Mouse (Mus musculus): Measurements from ENCODE around the gene Igf1r. TPM values are rescaled to one million over a fixed set of nuclear protein-coding genes. Genes with fewer than 3 reads are reported as not detected.
A peak's percentile ranks its signal among the peaks of the same experiment; 100 is the strongest.

Gene Igf1r
- polyA plus RNA-seq, 1 experiment from 2014 or later: 47.2 TPM

DNA sequence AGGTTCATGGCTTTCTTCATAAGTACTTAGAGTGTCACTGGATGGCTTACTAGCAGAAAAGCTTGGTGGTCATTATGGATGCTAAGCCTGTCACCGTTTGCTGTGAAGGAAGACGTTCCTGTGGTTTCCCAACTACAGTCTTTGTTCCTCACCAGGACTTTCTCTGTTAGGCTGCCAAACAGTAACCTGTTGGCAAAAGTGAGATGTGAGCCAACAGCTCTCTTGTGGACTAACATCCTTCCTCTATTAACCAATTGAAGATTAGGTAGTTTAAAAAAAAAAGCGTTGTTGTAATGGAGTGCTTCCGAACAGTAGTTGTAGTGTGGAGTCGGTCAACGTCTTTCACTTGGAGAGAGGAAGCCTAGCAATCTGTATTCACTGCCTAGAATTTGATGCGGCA lies 15.8 kb upstream of the Igf1r start:
- no peaks in the 10 kb centered on the region for H3K4me1 ChIP-seq (replicated peaks)
- H3K4me3 ChIP-seq (replicated peaks): no peak overlapping the region
- H3K4me2 ChIP-seq: no peak overlapping the region
- H3K27ac ChIP-seq: no peak overlapping the region
- no peak overlapping the region for H3K9ac ChIP-seq (replicated peaks)
- H3K9me3 ChIP-seq: no peaks in the 10 kb centered on the region
- ATAC-seq (ENCODE audit: insufficient number of reproducible peaks, insufficient read depth, low FRiP score, low TSS enrichment, low read depth): no peak
- no peaks in the 10 kb centered on the region for H3K36me3 ChIP-seq
- 87% methylated on average over 7 of the region's 7 CpGs for WGBS
- H3K27me3 ChIP-seq: no peaks in the 10 kb centered on the region

DNA sequence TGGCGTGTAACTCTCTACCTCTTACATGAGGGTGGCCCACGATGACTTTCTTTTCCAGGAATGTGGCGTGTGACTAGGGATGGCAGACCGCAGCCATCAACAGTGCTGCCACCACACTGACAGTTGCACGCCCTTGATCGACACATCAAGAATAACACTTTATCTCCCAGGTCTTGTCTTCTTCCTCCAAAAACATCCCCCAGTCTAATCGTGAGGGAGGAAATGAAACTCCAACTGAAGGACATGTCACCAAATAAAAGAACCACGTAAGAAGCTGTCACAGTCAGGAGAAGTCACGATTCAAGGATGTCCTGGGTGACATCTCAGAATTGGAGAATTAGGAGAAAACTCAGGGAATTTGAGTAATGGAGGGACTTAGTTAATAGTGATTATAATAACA lies 8.8 kb upstream of the Igf1r start:
- no peak overlapping the region for H3K27ac ChIP-seq
- peaks cover 5% of the 10 kb centered on the region; the same call in 1 of the 2 replicates for H3K4me1 ChIP-seq (replicated peaks)
- 84% methylated on average over 9 of the region's 9 CpGs for WGBS
- no peaks in the 10 kb centered on the region for H3K27me3 ChIP-seq
- ATAC-seq (ENCODE audit: insufficient number of reproducible peaks, insufficient read depth, low FRiP score, low TSS enrichment, low read depth): no peak
- no peaks in the 10 kb centered on the region for H3K36me3 ChIP-seq
- H3K4me3 ChIP-seq (replicated peaks): no peak overlapping the region
- no peak overlapping the region for H3K4me2 ChIP-seq
- H3K9ac ChIP-seq (replicated peaks): no peak overlapping the region
- H3K9me3 ChIP-seq: no peaks in the 10 kb centered on the region

DNA sequence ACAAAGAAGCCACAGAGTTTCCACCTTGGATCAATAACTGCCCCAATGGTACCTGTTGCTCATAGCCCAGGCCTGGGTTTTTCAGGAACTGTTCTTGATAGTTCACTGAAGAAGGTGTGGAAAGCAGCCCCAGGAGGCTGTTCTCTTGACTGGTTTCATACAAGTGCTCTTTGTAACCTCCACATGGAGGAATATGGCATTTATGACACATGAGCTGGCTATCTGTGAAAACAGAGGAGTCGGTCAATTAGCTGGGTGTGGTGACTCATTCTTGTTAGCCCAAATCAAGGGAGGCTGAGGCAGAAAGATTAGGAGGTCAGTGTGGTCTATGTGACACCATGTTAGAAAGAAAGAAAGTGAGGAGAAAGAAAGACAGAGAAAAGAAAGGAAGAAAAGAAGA lies 5.7 kb upstream of the Igf1r start:
- Histone ChIP-seq H3K27me3 (no peaks in the 10 kb centered on the region), H3K4me3 (replicated peaks) (no peak overlapping the region), H3K4me2 (no peak overlapping the region), H3K27ac (no peak overlapping the region), H3K9me3 (no peaks in the 10 kb centered on the region), H3K4me1 (replicated peaks) (peaks cover 5% of the 10 kb centered on the region; the same call in 1 of the 2 replicates), H3K36me3 (no peaks in the 10 kb centered on the region), H3K9ac (replicated peaks) (no peak overlapping the region)
- ATAC-seq (ENCODE audit: insufficient number of reproducible peaks, insufficient read depth, low FRiP score, low TSS enrichment, low read depth): no peak
- 74% methylated on average over 1 of the region's 1 CpGs for WGBS

DNA sequence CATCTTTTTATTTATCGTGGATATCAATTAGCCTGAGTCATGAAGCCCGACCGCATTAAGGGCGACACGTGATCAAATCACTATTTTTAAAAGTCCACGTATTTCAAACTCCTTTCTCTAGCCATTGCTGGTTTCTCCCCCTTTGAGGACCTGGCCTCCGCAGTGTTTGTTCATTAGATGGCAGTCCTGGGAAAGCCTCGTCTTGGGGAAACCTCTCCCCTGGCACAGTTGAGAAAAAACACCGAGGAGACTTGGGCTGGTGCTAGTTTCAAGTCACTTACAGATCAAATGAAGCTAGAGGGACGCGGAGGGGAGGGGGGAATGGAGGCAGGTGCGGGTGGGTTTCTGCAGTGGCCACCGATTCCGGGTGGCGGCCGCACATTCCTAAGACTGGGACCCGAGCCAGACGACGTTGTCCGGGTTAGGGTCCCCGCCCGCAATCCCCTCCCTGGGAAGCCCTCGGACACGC lies 2.2 kb upstream of the Igf1r start:
- Histone ChIP-seq H3K9ac (replicated peaks) (peak overlapping the region; percentile 98), H3K4me3 (replicated peaks) (peak overlapping the region; percentile 98), H3K36me3 (no peaks in the 10 kb centered on the region), H3K9me3 (no peaks in the 10 kb centered on the region), H3K27ac (peak overlapping the region; percentile 100), H3K4me2 (peak overlapping the region; percentile 89), H3K4me1 (replicated peaks) (peaks cover 9% of the 10 kb centered on the region), H3K27me3 (no peaks in the 10 kb centered on the region)
- under 1% methylated on average over 24 of the region's 24 CpGs for WGBS
- no peak; the same call in 1 of the 2 replicates for ATAC-seq (ENCODE audit: insufficient number of reproducible peaks, insufficient read depth, low FRiP score, low TSS enrichment, low read depth)

DNA sequence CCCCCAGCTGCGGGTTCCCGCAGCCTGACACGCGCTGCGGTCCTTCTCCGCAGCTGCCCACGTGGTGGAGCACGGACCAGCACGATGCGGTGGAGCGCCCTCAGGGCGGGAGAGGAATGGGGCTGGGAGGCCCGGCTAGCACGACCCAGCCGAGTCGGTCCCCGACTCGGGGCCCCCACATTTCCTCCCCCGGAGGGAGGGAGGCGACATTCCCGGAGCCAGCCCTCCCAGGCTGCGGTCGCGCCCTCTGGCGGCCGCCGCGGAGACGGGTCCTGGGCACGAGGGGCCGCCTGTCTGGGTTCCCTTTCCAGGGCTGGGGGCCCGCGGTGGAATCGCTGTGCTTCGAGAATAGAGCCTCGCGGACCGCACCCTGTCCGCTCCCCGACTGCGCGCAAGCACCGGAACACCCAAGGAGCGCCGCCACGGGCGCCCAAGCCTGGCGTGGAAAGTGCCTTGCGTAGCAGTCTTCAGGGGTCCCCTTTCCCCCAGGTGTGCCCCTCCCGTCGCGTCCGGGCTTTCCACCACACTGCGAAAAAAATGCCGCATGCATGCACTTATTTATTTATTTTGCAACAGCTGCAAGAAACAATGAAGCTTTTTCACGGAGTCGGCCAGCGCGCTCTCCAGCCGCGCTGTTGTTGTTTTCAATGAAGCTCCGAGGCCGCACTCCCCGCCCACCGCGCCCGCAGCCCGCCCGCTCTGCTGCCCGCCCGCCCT lies 1.7 kb upstream of the Igf1r start:
- under 1% methylated on average over 67 of the region's 71 CpGs for WGBS
- H3K4me1 ChIP-seq (replicated peaks): peaks cover 14% of the 10 kb centered on the region
- H3K27me3 ChIP-seq: no peaks in the 10 kb centered on the region
- H3K27ac ChIP-seq: peak overlapping the region; percentile 100
- no peaks in the 10 kb centered on the region for H3K36me3 ChIP-seq
- ATAC-seq (ENCODE audit: insufficient number of reproducible peaks, insufficient read depth, low FRiP score, low TSS enrichment, low read depth): peak; percentile 81
- H3K4me2 ChIP-seq: peak overlapping the region; percentile 89
- H3K9me3 ChIP-seq: no peaks in the 10 kb centered on the region
- peak overlapping the region; percentile 98 for H3K4me3 ChIP-seq (replicated peaks)
- peak overlapping the region; percentile 98 for H3K9ac ChIP-seq (replicated peaks)

DNA sequence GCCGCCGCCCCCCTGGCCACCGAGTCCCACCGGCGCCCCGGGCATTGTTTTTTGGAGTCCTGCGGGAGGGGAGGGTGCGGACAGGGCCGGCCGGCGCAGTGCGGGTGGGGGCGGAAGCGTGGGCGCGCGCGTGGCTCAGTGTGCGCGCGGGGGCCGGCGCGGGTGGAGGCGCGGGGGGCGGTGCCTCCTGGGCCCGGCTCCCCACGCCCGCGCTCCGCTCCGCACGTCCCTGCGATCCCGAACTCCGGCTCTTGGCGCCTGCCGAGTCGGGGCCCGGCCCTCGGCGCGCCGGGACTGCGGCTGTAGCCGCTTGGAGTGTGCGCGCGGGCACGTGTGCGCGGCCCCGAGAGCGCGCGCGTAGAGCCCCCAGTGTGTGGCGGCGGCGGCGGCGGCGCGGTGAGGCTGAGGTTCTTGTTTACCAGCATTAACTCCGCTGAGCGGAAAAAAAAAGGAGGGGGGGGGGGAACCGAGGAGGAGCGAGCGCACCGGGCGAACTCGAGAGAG lies 1.0 kb upstream of the Igf1r start:
- Histone ChIP-seq H3K4me1 (replicated peaks) (peaks cover 19% of the 10 kb centered on the region), H3K9me3 (no peaks in the 10 kb centered on the region), H3K27me3 (no peaks in the 10 kb centered on the region), H3K4me3 (replicated peaks) (peak overlapping the region; percentile 98), H3K9ac (replicated peaks) (peak overlapping the region; percentile 98), H3K4me2 (peak overlapping the region; percentile 89), H3K36me3 (no peaks in the 10 kb centered on the region), H3K27ac (peak overlapping the region; percentile 100)
- ATAC-seq (ENCODE audit: insufficient number of reproducible peaks, insufficient read depth, low FRiP score, low TSS enrichment, low read depth): peak; percentile 75
- under 1% methylated on average over 65 of the region's 73 CpGs for WGBS

DNA sequence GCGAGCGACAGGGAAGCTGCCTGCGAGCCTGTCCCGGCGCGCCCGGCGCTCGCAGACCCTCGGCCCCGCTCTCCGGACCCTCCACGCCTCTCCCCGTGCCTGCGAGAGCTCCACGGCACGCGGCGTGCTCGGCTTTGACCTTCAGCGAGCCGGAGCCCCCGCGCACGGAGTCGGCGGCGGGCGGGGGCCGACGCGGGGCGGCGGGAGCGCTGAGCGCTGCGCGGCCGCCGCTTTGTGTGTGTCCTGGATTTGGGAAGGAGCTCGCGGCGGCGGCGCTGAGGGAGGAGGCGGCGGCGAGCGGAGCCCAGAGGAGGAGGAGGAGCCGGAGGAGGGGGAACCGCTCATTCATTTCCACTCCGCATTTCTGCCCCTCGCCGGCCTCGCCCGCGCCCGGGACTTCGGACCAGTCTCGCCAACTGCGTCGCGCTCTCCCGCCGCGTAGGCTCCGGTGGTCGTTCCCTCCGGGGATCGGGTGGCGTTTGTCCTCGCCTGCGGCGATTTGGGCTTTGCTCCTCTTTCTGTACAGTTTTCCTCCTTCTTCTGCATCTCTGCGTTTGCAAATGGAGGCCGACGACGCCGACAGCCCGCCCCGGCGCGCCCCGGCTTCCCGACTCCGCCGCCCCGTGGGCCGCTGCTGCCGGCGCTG lies 468 bp upstream of the Igf1r start:
- Histone ChIP-seq H3K9me3 (no peaks in the 10 kb centered on the region), H3K36me3 (no peaks in the 10 kb centered on the region), H3K4me3 (replicated peaks) (peak overlapping the region; percentile 98), H3K27ac (peak overlapping the region; percentile 100), H3K4me2 (peak overlapping the region; percentile 89), H3K4me1 (replicated peaks) (peaks cover 24% of the 10 kb centered on the region), H3K27me3 (no peaks in the 10 kb centered on the region), H3K9ac (replicated peaks) (peak overlapping the region; percentile 98)
- WGBS: under 1% methylated on average over 85 of the region's 91 CpGs
- ATAC-seq (ENCODE audit: insufficient number of reproducible peaks, insufficient read depth, low FRiP score, low TSS enrichment, low read depth): peak; percentile 40

DNA sequence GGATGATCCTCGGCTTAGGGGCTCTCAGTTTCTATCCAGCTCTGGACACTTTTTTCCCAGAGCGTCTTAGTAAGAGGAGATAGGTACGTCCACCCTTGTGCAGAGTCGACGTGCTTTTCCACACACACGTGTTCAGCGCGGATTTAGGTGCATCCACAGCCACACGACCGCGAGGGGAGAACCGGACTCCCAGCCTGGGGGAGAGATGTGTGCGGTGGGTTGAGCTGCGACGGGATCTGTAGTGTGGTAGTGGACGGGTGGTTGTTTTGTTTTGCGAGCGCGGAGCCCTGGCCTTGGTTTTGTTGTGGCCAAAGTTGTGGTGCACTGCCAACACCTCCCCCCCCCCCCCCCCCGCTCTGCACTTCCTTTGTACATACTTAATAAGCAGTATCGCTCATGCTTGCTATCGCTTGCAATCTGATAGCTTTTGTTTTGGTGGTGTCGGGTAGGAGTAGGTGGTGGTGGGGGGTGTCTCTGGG lies 1.2 kb downstream of the Igf1r start:
- ATAC-seq (ENCODE audit: insufficient number of reproducible peaks, insufficient read depth, low FRiP score, low TSS enrichment, low read depth): no peak
- Histone ChIP-seq H3K9ac (replicated peaks) (peak overlapping the region; percentile 98), H3K27me3 (no peaks in the 10 kb centered on the region), H3K4me2 (peak overlapping the region; percentile 89), H3K27ac (peak overlapping the region; percentile 100), H3K9me3 (no peaks in the 10 kb centered on the region), H3K4me3 (replicated peaks) (peak overlapping the region; percentile 98), H3K36me3 (no peaks in the 10 kb centered on the region), H3K4me1 (replicated peaks) (peaks cover 39% of the 10 kb centered on the region)
- under 1% methylated on average over 22 of the region's 23 CpGs for WGBS

DNA sequence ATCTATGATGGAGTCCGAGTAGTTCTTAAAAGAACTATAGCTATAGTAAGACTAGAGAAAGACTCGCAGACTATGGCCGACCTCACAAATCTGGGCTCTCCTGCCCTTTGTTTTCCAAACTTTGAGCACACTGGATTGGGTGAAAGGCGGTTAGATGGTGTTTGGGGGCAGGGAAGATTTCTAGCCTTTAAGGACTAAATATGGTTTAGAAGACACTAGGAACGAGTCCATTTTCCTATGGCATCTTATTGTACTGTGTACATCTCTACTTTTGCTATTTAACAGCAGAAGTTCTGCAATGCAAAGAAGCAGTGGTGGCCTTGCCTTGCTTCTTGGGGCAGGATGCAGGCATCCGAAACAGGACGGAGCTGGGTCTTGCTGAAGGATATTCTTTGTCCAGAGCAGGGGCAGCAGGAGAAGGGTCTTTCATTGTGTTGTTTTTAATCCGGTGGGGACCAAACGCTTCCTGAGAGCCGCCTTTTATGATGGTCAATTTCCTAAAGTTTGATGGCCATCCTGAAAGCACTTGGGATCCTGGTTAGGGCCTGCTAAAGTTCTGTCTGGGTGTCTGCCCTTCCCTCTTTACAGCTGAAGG lies 2.1 kb downstream of the Igf1r start:
- Histone ChIP-seq H3K9me3 (no peaks in the 10 kb centered on the region), H3K4me2 (peak overlapping the region; percentile 89), H3K4me3 (replicated peaks) (peak overlapping the region; percentile 98), H3K27ac (peak overlapping the region; percentile 100), H3K27me3 (no peaks in the 10 kb centered on the region), H3K4me1 (replicated peaks) (peaks cover 47% of the 10 kb centered on the region), H3K9ac (replicated peaks) (peak overlapping the region; percentile 98), H3K36me3 (no peaks in the 10 kb centered on the region)
- no peak for ATAC-seq (ENCODE audit: insufficient number of reproducible peaks, insufficient read depth, low FRiP score, low TSS enrichment, low read depth)
- WGBS: 2% methylated on average over 10 of the region's 10 CpGs

DNA sequence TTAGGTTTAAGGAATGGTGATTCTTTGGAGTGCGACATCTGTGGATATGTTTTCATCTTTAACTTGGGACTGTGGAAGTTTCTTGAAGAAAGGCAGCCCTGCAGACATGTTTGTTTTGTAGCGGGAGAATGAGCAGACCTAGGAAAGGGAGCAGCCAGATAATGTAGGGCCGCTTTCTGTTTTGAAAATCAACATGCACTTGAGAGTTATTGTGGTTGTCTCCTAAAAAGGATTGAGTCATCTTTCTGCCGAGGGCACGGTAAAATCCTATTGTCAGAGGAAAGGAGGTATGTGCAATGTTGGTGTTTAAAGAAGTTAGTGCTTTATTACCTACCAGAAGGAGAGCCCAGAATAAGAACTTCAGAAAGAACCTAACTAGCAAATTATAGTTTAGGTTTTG lies 2.6 kb downstream of the Igf1r start:
- Histone ChIP-seq H3K9me3 (no peaks in the 10 kb centered on the region), H3K4me3 (replicated peaks) (peak overlapping the region; percentile 98), H3K36me3 (no peaks in the 10 kb centered on the region), H3K27ac (peak overlapping the region; percentile 100), H3K4me2 (peak overlapping the region; percentile 89), H3K27me3 (no peaks in the 10 kb centered on the region), H3K9ac (replicated peaks) (peak overlapping the region; percentile 98), H3K4me1 (replicated peaks) (peaks cover 53% of the 10 kb centered on the region)
- whole genome bisulfite sequencing: 18% methylated on average over 5 of the region's 5 CpGs
- ATAC-seq (ENCODE audit: insufficient number of reproducible peaks, insufficient read depth, low FRiP score, low TSS enrichment, low read depth): no peak

DNA sequence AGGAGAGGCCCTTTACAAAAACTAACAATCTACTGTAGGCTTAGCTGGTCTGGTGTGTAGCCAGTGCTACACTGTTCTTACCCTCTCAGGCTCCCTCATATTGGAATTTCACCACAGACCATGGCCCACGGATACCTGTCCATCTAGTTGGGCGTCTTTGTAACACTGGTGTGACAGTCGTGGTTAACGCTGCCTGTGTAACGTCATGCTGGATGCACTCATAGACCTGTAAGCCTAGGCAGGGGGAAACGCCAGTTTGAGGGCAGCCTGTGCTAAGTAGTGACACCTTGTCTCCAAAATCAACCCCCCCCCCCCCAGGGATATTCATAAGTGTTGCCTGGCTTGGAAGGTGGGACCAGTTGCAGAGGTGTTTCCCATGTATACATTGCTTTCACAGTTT lies 4.7 kb downstream of the Igf1r start:
- H3K36me3 ChIP-seq: no peaks in the 10 kb centered on the region
- no peak overlapping the region for H3K9ac ChIP-seq (replicated peaks)
- no peaks in the 10 kb centered on the region for H3K9me3 ChIP-seq
- H3K27me3 ChIP-seq: no peaks in the 10 kb centered on the region
- peak overlapping the region; percentile 6 for H3K4me2 ChIP-seq
- no peak overlapping the region for H3K4me3 ChIP-seq (replicated peaks)
- WGBS: 59% methylated on average over 6 of the region's 6 CpGs
- H3K4me1 ChIP-seq (replicated peaks): peaks cover 73% of the 10 kb centered on the region
- no peak overlapping the region for H3K27ac ChIP-seq
- no peak for ATAC-seq (ENCODE audit: insufficient number of reproducible peaks, insufficient read depth, low FRiP score, low TSS enrichment, low read depth)
